Mouse (Mus musculus) bone marrow macrophage, adult 2 months (primary cell): ENCODE results near the gene Rnf130.

Source experiments
- CTCF ChIP-seq: IDR thresholded peaks from 2 replicates; pipeline ENCODE4 v1.5.1; 2012; ENCODE audit warnings: low read depth, mild to moderate bottlenecking, low read length, moderate library complexity
- POLR2A ChIP-seq: IDR thresholded peaks from 2 replicates; pipeline ENCODE4 v1.6.1; 2012; ENCODE audit warnings: mild to moderate bottlenecking, low read depth, low read length, borderline replicate concordance

DNA sequence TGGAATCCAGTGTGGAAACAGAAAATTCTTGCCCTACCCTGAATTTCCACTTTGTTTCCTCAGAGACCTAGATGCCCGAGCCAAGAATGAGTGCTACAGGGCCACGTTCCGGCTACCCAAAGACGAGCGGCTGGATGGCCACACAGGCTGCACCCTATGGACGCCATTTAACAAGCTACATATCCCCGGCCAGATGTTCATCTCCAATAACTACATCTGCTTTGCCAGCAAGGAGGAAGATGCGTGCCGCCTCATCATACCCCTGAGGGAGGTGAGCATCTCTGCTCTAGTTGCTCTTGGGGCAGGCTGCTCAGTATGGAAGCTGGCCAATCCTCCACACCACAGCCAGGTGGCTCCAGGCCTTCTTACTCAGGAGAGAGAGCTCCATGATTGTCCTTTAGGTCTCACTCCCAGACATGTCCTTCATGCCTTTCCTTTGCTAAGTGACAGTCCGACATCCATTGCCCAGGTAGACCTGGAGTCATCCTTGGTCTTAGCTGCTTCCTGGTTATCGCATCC, 122.9 kb downstream of the Rnf130 start:
- no peak for TF ChIP-seq POLR2A
- TF ChIP-seq CTCF = no peak
